Mouse (Mus musculus) frontal cortex, adult (tissue): ENCODE results near the gene Pemt.

ENCODE experiments used
- ATAC-seq: cut with Nextera tagmentation; 2 replicates; pipeline ENCODE4 v1.9.2; 2017; ENCODE audit warnings: mild to moderate bottlenecking, moderate library complexity, mixed read lengths; ENCODE audit not compliant: low TSS enrichment

Pemt gene

DNA sequence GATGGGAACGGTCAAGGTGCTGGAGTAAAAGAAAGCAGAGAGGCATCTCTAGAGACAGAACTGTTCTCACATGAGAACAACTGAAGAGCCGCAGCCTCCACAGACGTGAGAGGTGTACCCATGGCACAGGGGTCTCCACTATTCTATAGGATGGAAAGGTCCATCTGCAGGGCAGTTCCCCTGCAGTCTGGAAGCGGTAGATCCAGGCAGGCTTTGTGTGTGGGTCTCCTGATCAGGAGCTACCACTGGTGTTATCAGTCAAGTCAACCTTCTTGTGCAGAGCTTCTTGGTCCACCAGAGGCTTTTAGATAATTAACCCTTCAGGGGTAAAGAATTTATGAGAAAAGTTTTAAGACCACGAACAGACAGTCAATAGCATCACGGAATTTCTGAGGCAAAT is 10.2 kb upstream of the Pemt start:
- no peak for ATAC-seq

DNA sequence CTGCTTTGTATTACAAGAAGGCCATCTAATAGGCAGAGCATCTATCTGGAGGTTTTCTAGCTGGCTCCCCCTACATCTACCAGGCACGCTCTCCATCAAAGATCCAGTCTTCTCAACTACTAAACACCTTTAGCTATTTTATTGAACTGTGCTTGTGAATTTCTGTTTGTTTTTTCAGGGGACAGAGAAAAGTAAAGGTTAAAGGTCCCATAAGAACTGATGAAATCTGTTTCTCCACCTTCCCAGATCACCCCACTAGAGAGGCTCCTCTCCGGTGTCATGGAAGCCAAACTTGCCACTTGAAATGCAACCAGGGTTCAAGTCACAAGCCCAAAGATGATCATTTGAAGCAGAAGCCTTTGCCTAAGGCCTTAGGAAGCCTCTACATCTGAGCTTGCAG is 2.6 kb upstream of the Pemt start:
- ATAC-seq, result no peak

DNA sequence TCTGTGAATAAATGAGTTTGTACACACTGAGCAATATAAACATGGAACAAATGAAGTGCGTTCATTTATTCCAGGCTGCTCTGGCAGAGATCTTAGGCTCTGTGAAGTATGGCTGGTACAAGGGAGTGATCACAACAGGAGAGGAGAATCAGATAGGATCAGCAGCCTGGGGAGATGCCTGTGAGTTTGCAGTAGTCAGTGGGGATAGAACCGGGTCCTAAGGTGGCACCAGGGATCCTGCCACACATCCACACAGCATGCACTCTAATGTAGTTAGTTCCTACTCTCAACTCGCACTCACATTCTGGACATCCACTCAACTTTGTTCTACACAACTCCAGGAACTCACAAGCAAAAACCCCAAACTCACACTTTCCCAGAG is 622 bp downstream of the Pemt start:
- peak; percentile 22; the same call in 1 of the 2 replicates for ATAC-seq

DNA sequence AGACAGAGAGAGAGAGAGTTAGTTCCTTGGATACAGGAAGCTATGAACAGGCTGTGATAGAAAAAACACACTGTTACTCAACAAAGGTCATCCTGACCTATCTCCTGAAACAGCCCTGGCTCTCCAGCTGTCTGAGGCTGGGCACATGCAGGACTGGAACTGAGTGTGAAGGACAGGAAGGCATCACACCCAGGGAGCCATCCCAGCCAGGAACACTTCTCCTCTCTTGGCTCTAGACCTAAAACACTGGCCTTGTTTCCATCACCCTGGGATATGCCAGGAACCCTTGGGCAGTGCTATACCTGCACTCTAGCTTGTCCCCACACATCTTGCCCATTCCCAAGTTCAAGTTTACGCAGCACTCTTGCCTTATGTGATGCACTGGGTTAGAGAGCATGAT is 1.5 kb downstream of the Pemt start:
- ATAC-seq, result no peak

DNA sequence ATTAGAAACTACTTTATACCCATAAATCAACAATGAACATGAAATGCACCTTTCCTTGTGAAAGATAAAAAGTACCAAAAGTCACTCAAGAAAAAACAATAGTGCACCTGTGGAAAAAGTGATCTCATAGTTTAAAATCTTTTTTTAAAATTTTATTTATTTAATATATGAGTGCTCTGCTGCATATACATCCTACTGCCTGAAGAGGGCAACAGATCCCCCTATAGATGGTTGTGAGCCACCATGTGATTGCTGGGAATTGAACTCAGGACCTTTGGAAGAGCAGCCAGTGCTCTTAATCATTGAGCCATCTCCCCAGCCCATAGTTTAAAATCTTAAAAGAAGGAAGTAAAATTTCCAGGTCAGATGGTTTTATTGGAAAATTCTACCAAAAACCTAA is 4.0 kb downstream of the Pemt start:
- ATAC-seq, result no peak

DNA sequence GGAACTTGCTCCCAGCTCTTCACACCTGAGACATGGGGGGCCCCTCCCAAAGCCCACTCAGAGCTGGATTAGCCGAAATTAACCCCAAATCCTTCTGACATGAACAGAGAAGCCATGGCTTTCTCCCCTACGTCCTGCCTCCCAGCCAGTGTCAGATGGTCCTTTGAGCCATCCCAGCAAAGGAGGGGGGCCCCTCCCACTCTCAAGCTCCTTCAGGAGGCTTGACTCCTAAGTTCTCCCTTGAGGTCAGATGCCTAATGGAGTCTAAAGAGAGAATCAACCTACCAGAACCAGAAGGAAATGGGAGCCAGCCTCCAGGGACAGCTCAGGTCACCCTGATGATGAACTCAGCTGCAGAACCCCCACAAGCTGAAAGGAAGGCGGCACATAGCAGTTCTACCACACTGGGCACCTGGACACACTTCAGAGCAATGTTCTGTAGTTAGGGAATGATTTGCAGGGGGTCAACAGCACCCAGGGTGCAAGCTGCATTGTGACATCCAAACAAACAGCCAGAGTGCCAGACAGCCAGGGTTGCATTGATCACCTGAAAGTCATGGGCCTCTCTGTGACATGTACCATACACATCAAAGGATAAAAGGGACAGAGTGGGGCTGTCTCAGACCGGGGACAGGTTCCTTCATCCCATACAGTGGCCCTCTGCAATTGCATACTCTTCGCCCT is 9.6 kb downstream of the Pemt start:
- ATAC-seq, result no peak

DNA sequence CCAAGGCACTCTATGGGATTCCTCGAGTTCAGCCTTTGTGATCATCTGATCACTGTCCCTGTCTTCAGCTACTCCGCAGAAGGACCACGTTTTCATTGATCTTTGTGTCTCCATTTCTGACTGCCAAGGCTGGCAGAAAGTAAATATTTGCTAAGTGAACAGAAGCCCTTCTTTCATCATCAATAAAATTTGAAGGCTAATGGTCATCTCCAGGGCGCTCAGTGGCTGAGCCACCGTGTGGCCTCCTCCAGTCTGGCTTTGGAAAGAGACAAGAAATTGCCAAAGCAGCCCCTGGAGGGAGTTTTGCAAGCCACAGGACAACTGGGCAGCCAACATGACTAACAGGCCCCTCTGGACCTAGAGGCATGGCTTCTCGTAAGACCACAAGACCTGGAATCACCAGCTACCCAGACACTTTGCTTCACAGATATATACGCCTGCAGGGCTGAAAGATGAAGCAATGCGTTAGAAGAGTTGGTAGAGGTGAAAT is 11.3 kb downstream of the Pemt start:
- ATAC-seq, result no peak

DNA sequence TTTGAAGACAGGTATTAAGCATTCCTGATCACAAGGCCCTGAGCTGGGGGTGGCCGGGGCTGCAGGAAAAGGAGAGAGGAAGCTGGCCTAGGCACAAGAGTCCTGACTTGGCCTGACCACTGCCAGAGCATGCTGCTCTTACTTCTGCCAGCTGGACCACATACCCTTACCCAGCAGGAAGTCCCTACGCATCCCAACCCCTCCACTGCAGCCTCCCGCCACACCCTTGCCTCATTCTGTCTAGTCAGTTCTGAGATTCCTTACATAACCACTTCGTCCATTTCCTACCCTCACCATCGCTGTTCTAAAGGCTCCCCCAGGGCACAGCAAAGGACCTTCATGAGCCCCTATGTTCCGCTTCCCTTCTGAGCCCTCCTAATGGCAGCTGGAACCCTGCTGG is 12.0 kb downstream of the Pemt start:
- ATAC-seq, result no peak

DNA sequence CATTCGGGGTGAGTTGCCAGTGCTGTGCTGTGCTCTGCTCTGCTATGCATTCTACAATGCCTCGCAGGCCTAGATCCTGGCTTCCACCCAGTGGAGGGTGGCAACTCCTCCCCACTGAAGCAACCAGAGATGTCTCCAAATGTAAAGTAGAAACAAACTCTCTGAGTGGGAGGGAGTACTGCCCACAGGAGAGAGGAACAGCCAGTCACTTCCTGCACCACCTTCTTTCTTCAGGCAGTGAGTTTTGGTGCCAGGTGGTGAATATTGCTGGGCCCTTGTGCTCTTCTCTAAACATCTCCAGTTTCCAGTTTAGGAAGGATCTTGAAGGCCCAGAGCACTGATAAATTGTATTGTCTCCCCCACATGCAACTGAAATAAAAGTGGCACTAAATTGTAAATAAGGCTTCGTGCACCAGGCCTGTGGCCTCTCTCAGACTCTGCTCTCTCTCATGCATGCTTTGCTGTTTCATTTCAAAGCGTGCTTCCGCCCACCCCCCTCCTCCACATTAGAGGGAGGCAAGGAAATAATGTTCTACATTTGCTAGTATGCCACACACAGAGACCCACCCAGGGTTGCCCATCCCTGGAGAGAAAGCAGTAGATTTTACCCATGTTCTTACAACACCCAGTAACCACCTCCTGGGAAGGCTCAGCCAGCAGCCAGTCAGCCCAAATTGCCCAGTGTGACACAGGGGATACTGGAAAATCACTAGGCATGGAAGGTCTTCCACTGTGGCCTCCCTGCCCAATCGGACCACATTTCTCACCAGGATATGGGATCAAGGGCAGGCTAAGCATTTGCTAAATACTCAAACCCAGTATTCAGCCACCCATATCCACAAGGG is 13.5 kb downstream of the Pemt start:
- peak; percentile 96 for ATAC-seq

DNA sequence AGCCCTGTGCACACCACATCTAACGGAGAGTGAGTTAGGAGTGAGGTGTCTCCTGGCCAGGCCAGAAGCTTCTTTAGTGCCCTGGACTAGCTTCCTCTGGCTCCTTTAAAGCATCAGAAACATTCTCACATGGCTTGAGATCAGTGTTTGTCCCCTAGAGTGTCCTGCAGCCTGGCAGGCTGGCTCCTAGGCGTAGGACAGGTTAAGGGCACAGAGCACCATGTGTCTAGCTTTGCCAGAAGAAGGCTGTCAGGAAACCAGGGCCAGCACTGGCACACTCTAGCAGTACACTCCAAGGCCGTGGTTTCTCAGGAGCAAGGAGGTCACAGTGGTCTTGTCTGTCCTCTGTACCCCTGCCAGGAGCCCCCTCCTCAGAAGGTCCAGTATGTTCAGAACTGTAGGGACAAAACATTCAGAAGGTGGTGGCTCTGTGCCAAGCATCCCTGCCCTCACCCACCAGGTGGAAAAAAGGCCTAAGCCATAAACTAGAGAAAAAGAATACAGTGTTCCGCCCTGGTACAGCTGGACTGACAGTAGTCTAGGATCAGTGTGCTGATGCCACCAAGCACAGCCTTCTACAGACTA is 15.4 kb downstream of the Pemt start:
- no peak for ATAC-seq

DNA sequence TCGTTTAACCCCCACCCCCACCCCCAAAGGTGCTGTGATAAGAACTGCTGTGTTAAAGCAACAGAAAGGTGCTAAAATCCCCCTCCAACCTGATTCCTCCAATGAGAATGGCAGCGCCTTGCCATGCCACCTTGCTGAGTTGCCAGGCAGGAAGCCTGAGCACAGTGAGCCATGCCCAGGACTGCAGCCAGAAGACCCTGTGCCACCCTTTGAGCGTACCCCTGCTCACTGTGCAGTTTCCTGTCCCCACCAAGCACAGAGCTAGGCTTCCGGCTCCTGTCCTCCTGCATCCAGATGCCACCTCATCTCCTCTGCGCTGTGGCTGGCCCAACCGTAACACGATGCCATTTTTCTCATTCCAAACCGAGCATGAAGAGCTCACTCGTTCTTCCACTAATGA is 16.3 kb downstream of the Pemt start:
- ATAC-seq, result no peak

DNA sequence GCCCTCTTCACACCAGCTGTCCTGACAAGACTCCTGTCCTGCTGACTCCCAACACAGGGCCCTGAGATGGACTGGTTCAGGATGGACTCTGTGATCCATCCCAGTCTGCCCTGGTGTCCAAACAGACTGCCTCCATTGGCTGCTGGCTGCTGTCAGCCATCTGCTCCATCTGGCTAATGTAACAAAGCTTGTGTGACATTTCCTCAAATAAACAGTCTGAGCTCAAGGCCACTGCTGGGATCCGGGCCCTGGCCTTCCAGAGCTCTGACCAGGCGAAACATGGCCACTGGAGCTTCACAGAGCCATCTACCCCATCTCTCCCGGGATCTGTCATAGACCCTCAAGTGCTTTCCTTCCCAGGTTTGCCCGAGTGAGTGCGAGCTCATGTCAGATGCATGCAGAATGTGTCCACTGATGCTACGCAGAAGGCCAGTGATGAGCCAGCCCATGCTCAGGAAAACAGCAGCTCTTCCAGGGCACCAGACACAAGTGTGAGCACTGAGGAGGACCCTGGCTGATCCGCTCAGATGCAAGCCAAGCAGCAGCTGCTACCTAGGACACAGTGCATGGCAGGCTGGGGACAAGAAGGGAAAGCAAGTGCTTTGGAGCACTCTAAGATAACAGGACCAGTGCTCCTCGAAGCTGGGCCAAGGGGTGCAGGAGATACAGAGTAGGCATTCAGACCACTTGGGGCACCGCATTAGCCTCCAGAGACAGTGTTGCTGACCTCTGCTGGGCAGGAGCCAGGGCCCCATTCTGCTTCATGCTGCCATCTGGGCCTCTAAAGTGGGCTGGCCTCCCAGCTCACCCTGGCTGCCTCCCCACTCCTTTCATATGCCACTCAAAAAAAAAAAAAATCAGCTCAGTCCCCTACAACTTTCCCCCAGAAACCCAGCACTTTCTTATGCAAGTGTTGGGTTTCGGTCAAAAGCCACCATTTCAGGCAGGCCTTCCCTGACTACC is 18.1 kb downstream of the Pemt start:
- ATAC-seq, result no peak

DNA sequence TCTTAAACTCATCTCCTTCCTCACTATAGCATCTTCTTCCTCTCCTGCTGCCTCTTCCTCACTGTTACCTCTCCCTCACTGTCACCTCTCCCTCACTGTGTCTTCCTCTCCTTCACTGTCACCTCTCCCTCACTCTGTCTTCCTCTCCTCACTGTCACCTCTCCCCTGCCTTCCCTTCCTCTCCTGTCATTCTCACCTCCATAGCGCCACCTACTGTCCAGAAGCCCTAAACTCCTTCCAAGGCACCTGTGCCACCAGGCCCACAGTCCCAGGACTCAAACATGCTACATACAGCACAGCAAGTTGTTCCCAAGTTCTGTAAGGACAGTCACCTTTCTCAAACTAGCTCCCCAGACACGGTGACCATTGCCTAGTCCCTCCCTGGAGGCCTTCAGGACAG is 19.0 kb downstream of the Pemt start:
- peak; percentile 78 for ATAC-seq

DNA sequence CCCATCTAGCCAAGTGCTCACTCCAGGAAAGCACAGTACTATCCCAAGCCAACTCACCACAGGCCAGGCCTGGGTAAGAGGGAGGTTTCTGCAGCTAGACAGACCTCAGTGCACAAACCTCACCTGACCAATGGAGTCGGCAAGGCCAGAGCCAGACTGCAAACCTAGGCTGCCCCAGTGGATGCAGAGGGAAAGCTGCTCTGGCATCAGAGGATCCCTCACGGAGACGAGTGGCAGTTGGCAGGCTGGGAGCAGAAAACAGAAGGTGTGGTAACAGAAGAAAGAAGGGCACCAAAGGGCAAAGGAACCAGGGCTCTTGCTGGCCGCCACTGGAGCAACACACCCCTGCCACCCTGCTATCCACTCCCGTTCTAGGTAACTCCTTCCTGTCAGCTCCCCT is 20.1 kb downstream of the Pemt start:
- ATAC-seq, result no peak

DNA sequence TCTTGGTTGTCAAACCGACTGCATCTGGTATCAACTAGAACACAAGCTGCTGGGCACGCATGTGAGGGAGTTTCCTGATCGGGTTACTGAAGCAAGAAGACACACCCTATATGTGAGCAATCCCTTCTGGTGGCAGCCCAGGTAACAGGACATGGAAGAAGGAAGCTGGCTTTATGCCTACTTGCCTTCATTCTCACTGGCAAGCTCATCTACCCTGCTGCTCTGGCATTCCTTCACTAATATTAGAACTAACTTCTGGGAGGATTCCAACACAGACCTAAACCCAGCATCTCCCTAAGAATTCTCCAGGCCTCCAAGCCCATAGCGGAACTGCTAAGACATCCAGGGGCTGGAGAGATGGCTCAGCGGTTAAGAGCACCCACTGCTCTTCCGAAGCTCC is 25.1 kb downstream of the Pemt start:
- ATAC-seq, result no peak

DNA sequence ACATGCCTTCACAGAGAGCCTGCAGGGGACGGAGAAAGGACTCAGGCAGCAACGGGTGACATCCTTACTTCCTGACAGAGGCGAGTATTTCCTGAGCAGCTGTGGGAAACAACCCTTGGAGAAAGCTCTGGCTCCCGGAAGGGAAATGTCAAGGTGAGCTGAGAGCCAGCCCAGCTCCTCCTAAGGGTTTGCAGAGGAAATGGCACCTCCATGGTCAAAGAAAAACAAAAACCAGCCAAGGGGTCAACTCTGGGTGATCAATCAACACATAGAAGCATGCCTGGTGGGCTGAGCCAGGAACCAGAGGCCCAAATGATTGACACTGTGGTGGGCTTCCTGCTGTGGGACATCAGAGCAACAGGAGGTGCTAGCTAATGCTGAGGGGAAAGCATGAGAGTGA is 29.6 kb downstream of the Pemt start:
- ATAC-seq, result no peak

DNA sequence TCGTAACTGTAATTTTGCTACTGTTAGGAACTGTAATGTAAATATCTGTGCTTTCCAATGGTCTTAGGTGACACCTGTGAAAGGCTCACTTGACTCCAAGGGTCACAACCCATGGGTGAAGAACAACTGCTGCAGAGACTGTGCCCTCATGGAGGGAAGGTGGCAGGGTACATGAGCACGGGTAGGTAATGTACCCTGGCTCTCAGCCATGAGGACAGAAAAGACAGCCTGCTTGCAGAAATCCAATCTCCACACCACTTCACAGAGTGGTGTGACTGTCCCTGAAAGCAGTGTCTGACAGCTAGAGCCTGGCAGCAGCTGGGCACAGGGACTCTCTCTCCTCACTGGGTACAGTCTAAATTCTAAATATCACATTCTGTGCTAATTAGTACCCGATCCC is 34.8 kb downstream of the Pemt start:
- ATAC-seq, result no peak

DNA sequence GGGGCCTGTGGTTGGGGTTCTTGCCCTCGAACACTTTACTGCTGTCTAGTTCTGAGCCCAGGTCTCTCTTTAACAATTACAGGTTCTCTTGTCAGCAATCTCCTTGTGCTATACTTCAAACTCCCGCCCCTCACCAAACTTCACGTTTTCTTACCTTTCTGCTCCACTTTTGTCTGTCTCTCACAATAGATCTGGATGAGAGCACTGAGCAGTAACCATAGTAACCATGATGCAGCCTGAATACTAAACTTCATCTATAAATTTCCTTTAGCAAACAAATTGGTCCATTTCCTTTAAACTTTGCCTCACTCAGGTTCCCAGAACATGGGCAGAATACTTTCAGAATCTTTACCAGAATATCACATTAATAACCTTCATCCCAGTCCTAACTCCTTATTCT is 36.8 kb downstream of the Pemt start:
- no peak for ATAC-seq

DNA sequence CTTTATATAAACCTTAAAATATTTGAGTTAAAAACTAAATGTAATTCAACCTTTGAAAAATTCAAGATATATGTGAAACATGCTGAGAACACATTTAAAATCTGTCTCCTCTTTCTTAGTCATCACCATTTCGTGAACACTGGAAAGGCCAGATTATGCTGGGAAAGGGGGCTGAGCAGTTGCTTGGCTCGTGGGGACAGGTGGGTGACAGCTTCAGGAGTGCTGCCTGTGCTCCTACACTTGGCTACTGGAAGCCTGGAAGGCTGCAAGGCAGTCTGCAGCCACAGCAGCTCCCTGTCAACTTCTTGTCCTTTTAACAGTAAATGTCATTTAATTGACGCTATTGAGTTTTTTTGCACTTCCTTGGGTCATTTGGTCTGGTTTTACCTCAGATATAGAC is 40.4 kb downstream of the Pemt start:
- no peak for ATAC-seq

DNA sequence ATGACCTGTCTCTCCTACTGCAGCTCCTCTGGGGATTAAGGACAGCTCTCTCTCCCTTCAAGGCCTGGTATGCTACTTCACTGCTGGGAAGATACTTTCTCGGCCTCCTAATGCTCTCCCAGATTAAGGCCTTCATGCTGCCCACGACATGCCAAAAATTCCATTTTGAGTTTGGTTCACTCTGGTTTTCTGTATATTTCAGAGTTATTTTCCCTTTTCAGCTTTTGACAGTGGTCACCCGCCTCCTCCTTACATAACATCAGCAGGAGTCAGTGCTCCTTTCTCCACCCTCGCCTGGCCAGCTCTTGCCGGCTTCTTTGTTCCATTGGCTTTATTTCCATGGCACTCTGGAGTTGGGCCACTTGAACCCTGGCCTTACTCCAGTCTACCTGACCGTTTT is 41.6 kb downstream of the Pemt start:
- peak; percentile 35; the same call in 1 of the 2 replicates for ATAC-seq

DNA sequence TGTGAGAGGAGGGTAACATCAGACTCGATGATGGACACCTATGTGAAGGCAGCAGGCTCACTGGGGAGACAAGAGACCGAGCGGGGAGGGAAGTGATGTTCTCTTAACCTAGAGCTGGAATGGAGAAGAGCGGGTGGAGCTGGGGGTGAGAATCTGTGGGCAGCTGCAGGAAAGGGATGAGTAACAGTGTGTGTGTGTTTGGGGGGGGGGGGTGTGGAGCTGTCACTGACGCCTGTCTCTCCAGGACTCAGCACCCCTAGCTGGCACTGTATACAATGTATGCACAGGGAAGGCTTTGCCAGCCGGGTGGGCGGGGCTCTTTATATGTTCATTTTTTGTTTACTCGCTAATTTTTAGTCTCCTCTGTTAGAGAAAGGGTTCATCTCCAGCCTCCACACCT is 42.5 kb downstream of the Pemt start:
- ATAC-seq, result peak; percentile 83
